Mouse (Mus musculus): ENCODE measurements around the gene Aktip. TPM values are rescaled to one million over a fixed set of nuclear protein-coding genes. Genes with fewer than 3 reads are reported as not detected.

Gene Aktip
- 43.0 and 44.9 TPM in 2 replicates for polyA plus RNA-seq (2015; fragmentation: Nextera tagmentation; extraction: Ambion mirVana)

DNA sequence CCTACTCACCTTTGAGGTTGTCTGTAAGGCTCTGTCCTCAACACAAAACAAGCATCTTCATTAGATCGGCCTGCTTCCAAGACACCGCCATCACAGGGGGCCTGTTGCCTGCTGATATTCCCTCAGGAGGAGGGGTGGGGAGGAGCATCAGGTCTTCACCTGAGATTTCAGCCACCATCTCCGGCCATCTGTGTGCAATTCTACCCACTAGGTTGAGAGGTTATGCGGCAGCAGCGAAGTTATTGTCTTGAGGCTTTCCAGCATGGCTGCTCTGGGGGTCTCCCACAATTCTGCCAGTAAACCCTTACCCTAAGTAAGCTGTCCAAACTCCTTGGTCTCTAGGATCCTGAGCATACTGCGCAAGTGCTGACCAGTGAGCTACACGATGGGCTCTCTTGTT is at the start of gene Aktip:
TSS of gene Aktip (minus strand) at position 101 of the 400 bp plus-strand sequence.
- Histone ChIP-seq H3K9ac (no peak within 1 kb of the TSS), H3K36me3 (no peaks in the 10 kb centered on the region), H3K4me1 (replicated peaks) (no peaks in the 10 kb centered on the region), H3K4me3 (replicated peaks) (no peak within 1 kb of the TSS), H3K9me3 (no peaks in the 10 kb centered on the region), H3K27me3 (replicated peaks) (no peaks in the 10 kb centered on the region), H3K27ac (no peak within 1 kb of the TSS), H3K4me2 (replicated peaks) (no peak within 1 kb of the TSS)
- no peak for ATAC-seq
- 89% methylated on average over 7 of the region's 7 CpGs for WGBS

DNA sequence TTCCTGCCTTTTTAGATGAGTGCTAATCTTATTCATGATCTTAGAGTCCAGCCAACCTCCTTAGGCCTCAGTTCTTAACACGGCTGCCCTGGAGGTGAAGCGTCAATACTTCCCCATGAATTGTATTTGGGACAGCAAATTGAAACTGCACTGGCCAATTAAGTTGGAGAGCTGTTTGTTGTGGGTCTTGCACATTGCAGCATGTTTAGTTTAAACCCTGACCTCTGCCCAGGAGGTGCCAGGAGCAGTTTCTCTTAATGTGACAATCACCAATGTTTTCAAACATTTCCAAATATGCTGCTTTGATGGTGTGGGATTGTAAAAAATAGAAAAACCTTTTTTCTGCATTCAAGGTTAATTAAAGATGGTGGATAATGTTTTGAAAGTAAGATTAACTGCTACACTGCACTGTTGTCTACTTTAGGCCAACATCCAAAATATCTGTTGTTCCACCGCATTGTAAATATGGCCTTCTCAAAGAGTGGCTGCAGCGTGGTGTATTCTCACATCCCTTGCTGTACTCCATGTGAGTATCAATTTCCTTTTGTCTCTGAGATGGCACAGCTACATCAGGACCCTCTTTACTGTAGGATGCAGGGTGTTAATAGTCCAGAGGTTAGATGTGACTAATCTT is 46.2 kb upstream of the Aktip start:
- 74% methylated on average over 4 of the region's 4 CpGs for WGBS
- Histone ChIP-seq H3K36me3 (no peaks in the 10 kb centered on the region), H3K4me2 (replicated peaks) (no peak overlapping the region), H3K9ac (no peak overlapping the region), H3K9me3 (no peaks in the 10 kb centered on the region), H3K4me1 (replicated peaks) (no peaks in the 10 kb centered on the region), H3K27me3 (replicated peaks) (no peaks in the 10 kb centered on the region), H3K27ac (no peak overlapping the region), H3K4me3 (replicated peaks) (no peak overlapping the region)
- ATAC-seq, result no peak

DNA sequence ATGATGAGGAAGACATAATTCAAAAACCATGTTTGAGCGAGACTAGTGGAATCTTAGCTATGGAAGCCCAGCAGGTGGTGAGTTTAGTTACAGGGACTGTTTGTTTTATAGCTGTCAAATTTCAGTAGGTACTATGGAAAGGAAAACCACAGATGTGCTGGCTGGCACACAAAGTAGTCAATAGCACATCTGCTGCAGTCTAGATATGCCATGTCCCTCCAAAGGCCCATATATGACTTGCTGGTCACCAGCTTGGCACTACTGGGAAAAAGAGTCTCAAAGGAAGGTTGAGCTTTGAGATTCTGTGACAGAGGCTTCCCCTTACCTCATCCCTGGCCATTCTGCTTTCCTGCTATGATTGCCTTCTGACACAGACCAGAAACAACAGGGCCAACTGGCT is 42.9 kb upstream of the Aktip start:
- Histone ChIP-seq H3K4me3 (replicated peaks) (no peak overlapping the region), H3K9ac (no peak overlapping the region), H3K36me3 (no peaks in the 10 kb centered on the region), H3K27ac (no peak overlapping the region), H3K9me3 (no peaks in the 10 kb centered on the region), H3K4me2 (replicated peaks) (no peak overlapping the region), H3K4me1 (replicated peaks) (no peaks in the 10 kb centered on the region), H3K27me3 (replicated peaks) (no peaks in the 10 kb centered on the region)
- 75% methylated on average over 1 of the region's 1 CpGs for WGBS
- ATAC-seq, result no peak

DNA sequence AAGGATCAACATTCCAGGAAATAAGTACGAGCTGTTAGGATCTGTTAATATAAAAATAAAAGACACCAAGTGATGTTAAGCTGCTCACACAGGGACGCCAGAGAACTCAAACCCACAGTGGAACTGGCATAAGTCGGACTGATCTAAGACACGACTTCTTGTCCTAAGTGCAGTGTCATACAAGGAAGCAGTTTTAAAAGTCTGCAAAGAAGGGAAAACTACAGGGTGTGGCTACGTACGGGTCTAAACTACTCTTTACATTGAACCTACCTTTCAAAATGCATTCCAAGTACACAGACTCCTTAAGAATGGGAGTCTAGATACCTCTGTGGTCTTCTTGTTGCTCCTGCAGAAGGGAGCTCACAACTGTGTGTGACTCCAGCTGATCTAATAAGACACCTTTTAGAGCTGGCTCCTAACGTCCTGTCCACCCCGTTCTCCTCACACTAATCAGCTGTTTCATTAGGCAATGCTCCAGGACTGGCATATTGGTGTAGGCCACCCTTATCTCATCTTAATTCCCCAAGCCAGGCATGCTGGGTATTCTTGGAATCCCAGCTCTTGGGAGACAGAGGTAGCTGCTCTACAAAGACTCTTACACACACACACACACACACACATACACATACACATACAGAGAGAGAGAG is 42.2 kb upstream of the Aktip start:
- H3K4me2 ChIP-seq (replicated peaks), result no peak overlapping the region
- no peak overlapping the region for H3K4me3 ChIP-seq (replicated peaks)
- no peaks in the 10 kb centered on the region for H3K4me1 ChIP-seq (replicated peaks)
- 59% methylated on average over 8 of the region's 8 CpGs for WGBS
- no peak overlapping the region for H3K27ac ChIP-seq
- no peak overlapping the region for H3K9ac ChIP-seq
- H3K9me3 ChIP-seq, result no peaks in the 10 kb centered on the region
- no peaks in the 10 kb centered on the region for H3K36me3 ChIP-seq
- peak; percentile 62; the same call in 1 of the 2 replicates for ATAC-seq
- no peaks in the 10 kb centered on the region for H3K27me3 ChIP-seq (replicated peaks)

DNA sequence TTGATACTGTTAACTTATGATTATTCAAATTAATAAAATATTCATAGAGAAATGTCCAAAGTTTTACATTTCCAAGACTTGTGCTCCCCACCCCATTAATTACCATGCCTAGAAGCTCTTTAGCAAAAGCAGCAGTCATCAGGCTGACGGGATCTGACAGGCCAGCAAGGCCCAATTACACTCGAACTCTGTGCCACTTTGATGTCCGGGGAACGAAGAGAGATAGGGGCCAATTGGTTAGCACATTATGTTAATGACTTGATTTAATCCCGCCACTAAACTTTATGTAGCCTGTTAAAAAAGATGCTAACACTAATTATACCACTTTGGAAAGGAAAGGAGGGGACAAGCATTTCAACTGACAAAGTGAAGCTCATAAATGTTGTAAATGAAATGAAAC is 41.6 kb upstream of the Aktip start:
- H3K36me3 ChIP-seq, result no peaks in the 10 kb centered on the region
- H3K9me3 ChIP-seq, result no peaks in the 10 kb centered on the region
- H3K27ac ChIP-seq, result no peak overlapping the region
- no peak overlapping the region for H3K4me3 ChIP-seq (replicated peaks)
- 77% methylated on average over 5 of the region's 5 CpGs for WGBS
- H3K4me2 ChIP-seq (replicated peaks), result no peak overlapping the region
- H3K27me3 ChIP-seq (replicated peaks), result no peaks in the 10 kb centered on the region
- H3K4me1 ChIP-seq (replicated peaks), result no peaks in the 10 kb centered on the region
- H3K9ac ChIP-seq, result no peak overlapping the region
- ATAC-seq, result no peak

GRCm38 (mm10) chr8:91237191-91237590 is 37.4 kb upstream of the Aktip start:
- no peak for ATAC-seq
- Histone ChIP-seq H3K4me1 (replicated peaks) (no peaks in the 10 kb centered on the region), H3K36me3 (no peaks in the 10 kb centered on the region), H3K9ac (no peak overlapping the region), H3K4me3 (replicated peaks) (no peak overlapping the region), H3K27me3 (replicated peaks) (no peaks in the 10 kb centered on the region), H3K4me2 (replicated peaks) (no peak overlapping the region), H3K9me3 (no peaks in the 10 kb centered on the region), H3K27ac (no peak overlapping the region)
- 76% methylated on average over 2 of the region's 2 CpGs for WGBS

- H3K36me3 ChIP-seq, result no peaks in the 10 kb centered on the region
- ATAC-seq, result no peak
- no peak overlapping the region for H3K4me3 ChIP-seq (replicated peaks)
- no peaks in the 10 kb centered on the region for H3K4me1 ChIP-seq (replicated peaks)
- no peak overlapping the region for H3K27ac ChIP-seq
- H3K9ac ChIP-seq, result no peak overlapping the region
- H3K4me2 ChIP-seq (replicated peaks), result no peak overlapping the region
- H3K9me3 ChIP-seq, result no peaks in the 10 kb centered on the region
- WGBS, result 92% methylated on average over 2 of the region's 2 CpGs
- H3K27me3 ChIP-seq (replicated peaks), result no peaks in the 10 kb centered on the region
Observed at GRCm38 (mm10) chr8:91234097-91234496, 34.3 kb upstream of the Aktip start.

GRCm38 (mm10) chr8:91227421-91227841 is 27.7 kb upstream of the Aktip start:
- H3K4me2 ChIP-seq (replicated peaks), result no peak overlapping the region
- H3K36me3 ChIP-seq, result no peaks in the 10 kb centered on the region
- no peaks in the 10 kb centered on the region for H3K9me3 ChIP-seq
- no peak for ATAC-seq
- no peak overlapping the region for H3K9ac ChIP-seq
- H3K4me3 ChIP-seq (replicated peaks), result no peak overlapping the region
- no peaks in the 10 kb centered on the region for H3K4me1 ChIP-seq (replicated peaks)
- no peaks in the 10 kb centered on the region for H3K27me3 ChIP-seq (replicated peaks)
- no peak overlapping the region for H3K27ac ChIP-seq
- WGBS, result 82% methylated on average over 7 of the region's 7 CpGs

- Histone ChIP-seq H3K27me3 (replicated peaks) (no peaks in the 10 kb centered on the region), H3K4me3 (replicated peaks) (no peak overlapping the region), H3K9ac (no peak overlapping the region), H3K9me3 (no peaks in the 10 kb centered on the region), H3K4me1 (replicated peaks) (no peaks in the 10 kb centered on the region), H3K27ac (no peak overlapping the region), H3K36me3 (0 out of 2 replicates have a peak, but pooled peaks cover 2% of the 10 kb centered on the region), H3K4me2 (replicated peaks) (no peak overlapping the region)
- ATAC-seq, result no peak
- 93% methylated on average over 7 of the region's 7 CpGs for WGBS
Observed at GRCm38 (mm10) chr8:91224227-91224626, 24.5 kb upstream of the Aktip start.

DNA sequence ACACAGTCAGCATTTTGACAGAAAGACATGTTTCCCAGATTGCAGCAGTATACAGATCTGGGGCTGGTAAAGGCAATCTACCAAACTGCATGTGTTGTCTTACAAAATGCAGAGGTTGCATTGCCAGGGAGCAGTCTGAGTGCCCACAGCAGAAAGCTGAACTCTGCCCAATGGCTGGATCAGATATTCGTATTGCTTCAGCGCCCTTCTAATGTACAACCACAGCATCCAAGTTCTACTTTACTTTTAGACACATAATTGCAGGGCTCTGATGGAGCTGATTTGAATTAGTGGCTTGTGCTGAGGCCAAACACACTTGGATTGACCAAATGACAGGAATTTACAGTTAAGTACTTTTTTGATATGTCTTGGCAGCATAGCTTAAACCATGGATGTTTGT is 22.1 kb upstream of the Aktip start:
- Histone ChIP-seq H3K9ac (no peak overlapping the region), H3K36me3 (0 out of 2 replicates have a peak, but pooled peaks cover 2% of the 10 kb centered on the region), H3K4me1 (replicated peaks) (no peaks in the 10 kb centered on the region), H3K4me2 (replicated peaks) (no peak overlapping the region), H3K27me3 (replicated peaks) (no peaks in the 10 kb centered on the region), H3K4me3 (replicated peaks) (no peak overlapping the region), H3K9me3 (no peaks in the 10 kb centered on the region), H3K27ac (no peak overlapping the region)
- 94% methylated on average over 2 of the region's 2 CpGs for WGBS
- ATAC-seq, result no peak

DNA sequence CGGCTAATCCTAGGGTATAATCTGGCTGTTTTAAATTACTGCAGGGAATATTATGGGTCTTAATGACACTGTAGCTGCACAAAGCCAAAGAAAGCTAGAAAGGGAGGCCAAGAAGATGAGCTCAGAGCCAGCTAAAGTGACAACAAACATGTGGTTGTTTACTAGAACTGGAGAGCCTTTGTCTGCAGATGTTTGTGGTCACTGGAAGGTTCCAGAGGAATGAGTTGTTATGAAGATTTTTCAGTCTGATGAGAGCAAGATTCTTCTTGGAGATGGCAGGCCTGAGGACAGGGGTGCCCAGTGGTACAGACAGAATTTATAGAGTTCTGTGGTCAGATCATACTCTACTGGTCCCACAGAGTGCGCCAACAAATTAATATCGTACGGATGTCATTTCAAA is 18.5 kb upstream of the Aktip start:
- Histone ChIP-seq H3K27ac (no peak overlapping the region), H3K9me3 (no peaks in the 10 kb centered on the region), H3K36me3 (0 out of 2 replicates have a peak, but pooled peaks cover 2% of the 10 kb centered on the region), H3K9ac (no peak overlapping the region), H3K4me3 (replicated peaks) (no peak overlapping the region), H3K27me3 (replicated peaks) (no peaks in the 10 kb centered on the region), H3K4me1 (replicated peaks) (no peaks in the 10 kb centered on the region), H3K4me2 (replicated peaks) (no peak overlapping the region)
- no peak for ATAC-seq
- 91% methylated on average over 4 of the region's 4 CpGs for WGBS

DNA sequence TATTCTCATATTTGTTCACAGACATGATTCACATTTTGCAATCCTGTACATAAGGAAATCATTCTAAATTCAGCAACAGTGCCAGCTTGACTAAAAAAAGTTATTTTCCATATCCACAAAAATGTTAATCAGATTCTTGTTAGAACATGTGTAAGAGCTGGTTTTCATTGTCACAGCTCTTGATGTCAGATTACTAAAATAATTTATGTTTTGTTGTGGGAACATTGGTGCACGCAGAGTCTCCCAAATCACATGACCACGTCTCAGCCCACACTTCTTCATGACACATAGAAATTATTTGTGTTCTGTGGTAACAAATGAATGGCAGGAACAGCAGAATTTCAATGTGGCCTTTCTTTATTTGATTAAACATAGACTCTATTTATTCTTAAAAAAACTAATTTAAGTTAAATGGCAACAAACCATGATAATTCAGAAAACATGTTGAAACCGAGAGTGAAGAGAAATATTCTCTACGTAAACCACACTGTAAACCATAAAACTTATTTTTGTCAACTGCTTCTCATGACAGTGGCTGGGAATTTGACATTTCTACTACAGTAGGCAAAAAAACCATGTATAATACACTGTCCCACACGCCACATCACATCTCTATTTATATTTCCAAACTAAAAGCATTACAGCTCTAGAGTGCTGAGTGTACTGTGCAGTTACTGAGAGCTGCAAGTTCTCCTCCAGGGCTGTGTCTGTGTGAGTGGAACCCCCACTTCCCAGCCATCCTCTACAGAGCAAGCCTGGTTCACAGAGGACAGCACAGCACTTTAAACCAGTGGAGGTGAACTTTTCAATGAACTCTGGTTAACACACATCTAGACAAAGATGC is 17.5 kb upstream of the Aktip start:
- H3K27ac ChIP-seq, result no peak overlapping the region
- no peak overlapping the region for H3K9ac ChIP-seq
- no peaks in the 10 kb centered on the region for H3K4me1 ChIP-seq (replicated peaks)
- 0 out of 2 replicates have a peak, but pooled peaks cover 2% of the 10 kb centered on the region for H3K36me3 ChIP-seq
- H3K9me3 ChIP-seq, result no peaks in the 10 kb centered on the region
- no peak overlapping the region for H3K4me2 ChIP-seq (replicated peaks)
- 82% methylated on average over 5 of the region's 5 CpGs for WGBS
- no peak overlapping the region for H3K4me3 ChIP-seq (replicated peaks)
- ATAC-seq, result no peak
- H3K27me3 ChIP-seq (replicated peaks), result no peaks in the 10 kb centered on the region

Measured in intestine, embryonic 15.5 days (tissue).